Mouse (Mus musculus) liver, embryonic 15.5 days (tissue): ENCODE data around the gene Trim41. TPM values are rescaled to one million over a fixed set of nuclear protein-coding genes. Genes with fewer than 3 reads are reported as not detected.
"Not testable (repeated sequence)": the region's sequence is repeated elsewhere in the genome, so short reads cannot be mapped to it uniquely, and the experiment has no call there.

Source experiments
- ATAC-seq: fragments of 200-750 bp; cut with Nextera tagmentation; 2 replicates; pipeline ENCODE4 v1.8.0; 2017; ENCODE audit warnings: moderate number of reproducible peaks, mild to moderate bottlenecking, moderate library complexity; ENCODE audit not compliant: insufficient read depth
- H3K27ac ChIP-seq: fragments of 300-500 bp; sonication (generic); replicated peaks from 2 replicates; pipeline ENCODE4 v1.5.1; 2015; ENCODE audit warnings: mild to moderate bottlenecking, inconsistent platforms
- H3K27me3 ChIP-seq: fragments of 300-500 bp; sonication (generic); 2 replicates; pipeline ENCODE4 v1.6.1; 2015; ENCODE audit warnings: mild to moderate bottlenecking, inconsistent platforms
- H3K36me3 ChIP-seq: fragments of 300-500 bp; sonication (generic); replicated peaks from 2 replicates; pipeline ENCODE4 v1.6.1; 2015; ENCODE audit warnings: moderate library complexity, mild to moderate bottlenecking, inconsistent platforms
- H3K4me1 ChIP-seq: fragments of 300-500 bp; sonication (generic); replicated peaks from 2 replicates; pipeline ENCODE4 v1.6.1; 2015; ENCODE audit warnings: inconsistent platforms
- H3K4me2 ChIP-seq: fragments of 300-500 bp; sonication (generic); 2 replicates; pipeline ENCODE4 v1.6.1; 2015; ENCODE audit warnings: moderate library complexity, mild to moderate bottlenecking, inconsistent platforms
- H3K4me3 ChIP-seq: fragments of 300-500 bp; sonication (generic); replicated peaks from 2 replicates; pipeline ENCODE4 v1.5.1; 2015; ENCODE audit warnings: mild to moderate bottlenecking, inconsistent platforms
- H3K9ac ChIP-seq: fragments of 300-500 bp; sonication (generic); 2 replicates; pipeline ENCODE4 v1.6.1; 2015; ENCODE audit warnings: moderate library complexity, mild to moderate bottlenecking, inconsistent platforms
- H3K9me3 ChIP-seq: fragments of 300-500 bp; sonication (generic); replicated peaks from 2 replicates; pipeline ENCODE4 v1.6.1; 2016; ENCODE audit warnings: inconsistent platforms
- WGBS: fragments of 180-500 bp; shearing (Covaris S2); methylation state at CpG from one replicate; pipeline ENCODE4 v1.1.7; 2015; ENCODE audit warnings: mixed read lengths; ENCODE audit not compliant: insufficient replicate concordance; 5-methylcytosine and 5-hydroxymethylcytosine counted together
- polyA plus RNA-seq: library from polyadenylated mRNA; unstranded; fragments of >200 nt; fragmentation: Nextera tagmentation; extraction: Ambion mirVana; gene quantifications from 2 replicates; pipeline ENCODE4 v1.2.1, GENCODE M21; 2015

The Trim41 gene
- polyA plus RNA-seq, 1 experiment from 2014 or later, result 2.3 TPM

DNA sequence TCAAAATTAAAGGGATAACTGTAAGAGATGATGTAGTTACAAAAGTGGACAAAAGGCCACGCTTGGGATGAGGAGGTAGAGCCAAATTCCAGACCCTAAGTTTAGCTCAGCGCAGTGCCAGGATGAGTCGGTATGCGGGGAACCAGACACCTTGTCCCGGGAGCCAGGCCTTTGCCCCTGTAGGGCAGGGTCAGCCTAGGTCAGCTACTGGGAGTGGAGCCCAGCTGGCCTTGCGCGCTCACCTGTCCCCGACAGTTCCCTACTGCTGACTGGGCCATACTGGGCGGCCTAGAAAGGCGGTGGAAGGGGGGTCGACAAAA is 19.8 kb upstream of the Trim41 start:
- peaks cover 40% of the 10 kb centered on the region for H3K27me3 ChIP-seq
- no peak overlapping the region for H3K27ac ChIP-seq
- H3K9ac ChIP-seq, result peak overlapping the region; percentile 59; the same call in 1 of the 2 replicates
- peak overlapping the region; percentile 74 for H3K4me3 ChIP-seq
- peaks cover 38% of the 10 kb centered on the region for H3K4me1 ChIP-seq
- H3K9me3 ChIP-seq, result no peaks in the 10 kb centered on the region
- no peak for ATAC-seq
- no peaks in the 10 kb centered on the region for H3K36me3 ChIP-seq
- H3K4me2 ChIP-seq, result peak overlapping the region; percentile 98
- 22% methylated on average over 11 of the region's 11 CpGs for WGBS

DNA sequence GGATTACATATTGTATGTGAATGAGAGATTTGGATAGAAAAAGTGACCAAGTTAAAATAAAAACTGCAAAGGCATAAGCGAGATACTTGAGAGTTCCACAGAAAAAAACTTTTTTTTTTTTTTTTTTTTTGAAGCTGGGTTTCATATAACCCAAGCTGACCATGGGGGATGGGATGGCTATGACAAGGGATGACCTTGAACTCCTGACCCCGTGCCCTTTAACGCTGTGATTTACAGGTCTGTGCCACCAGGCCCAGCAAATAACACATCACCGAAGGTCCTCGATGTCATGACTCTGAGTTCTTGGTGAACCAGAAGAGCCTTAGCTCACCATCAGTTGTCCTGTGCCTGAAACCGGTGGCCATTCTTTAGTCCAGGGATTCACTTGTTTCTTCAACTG is 18.8 kb upstream of the Trim41 start:
- ATAC-seq, result no peak
- WGBS, result 69% methylated on average over 6 of the region's 6 CpGs
- no peak overlapping the region; the same call in 1 of the 2 replicates for H3K4me2 ChIP-seq
- H3K27ac ChIP-seq, result no peak overlapping the region
- no peaks in the 10 kb centered on the region for H3K9me3 ChIP-seq
- peaks cover 40% of the 10 kb centered on the region for H3K27me3 ChIP-seq
- peaks cover 38% of the 10 kb centered on the region for H3K4me1 ChIP-seq
- H3K36me3 ChIP-seq, result no peaks in the 10 kb centered on the region
- H3K9ac ChIP-seq, result no peak overlapping the region
- H3K4me3 ChIP-seq, result no peak overlapping the region

DNA sequence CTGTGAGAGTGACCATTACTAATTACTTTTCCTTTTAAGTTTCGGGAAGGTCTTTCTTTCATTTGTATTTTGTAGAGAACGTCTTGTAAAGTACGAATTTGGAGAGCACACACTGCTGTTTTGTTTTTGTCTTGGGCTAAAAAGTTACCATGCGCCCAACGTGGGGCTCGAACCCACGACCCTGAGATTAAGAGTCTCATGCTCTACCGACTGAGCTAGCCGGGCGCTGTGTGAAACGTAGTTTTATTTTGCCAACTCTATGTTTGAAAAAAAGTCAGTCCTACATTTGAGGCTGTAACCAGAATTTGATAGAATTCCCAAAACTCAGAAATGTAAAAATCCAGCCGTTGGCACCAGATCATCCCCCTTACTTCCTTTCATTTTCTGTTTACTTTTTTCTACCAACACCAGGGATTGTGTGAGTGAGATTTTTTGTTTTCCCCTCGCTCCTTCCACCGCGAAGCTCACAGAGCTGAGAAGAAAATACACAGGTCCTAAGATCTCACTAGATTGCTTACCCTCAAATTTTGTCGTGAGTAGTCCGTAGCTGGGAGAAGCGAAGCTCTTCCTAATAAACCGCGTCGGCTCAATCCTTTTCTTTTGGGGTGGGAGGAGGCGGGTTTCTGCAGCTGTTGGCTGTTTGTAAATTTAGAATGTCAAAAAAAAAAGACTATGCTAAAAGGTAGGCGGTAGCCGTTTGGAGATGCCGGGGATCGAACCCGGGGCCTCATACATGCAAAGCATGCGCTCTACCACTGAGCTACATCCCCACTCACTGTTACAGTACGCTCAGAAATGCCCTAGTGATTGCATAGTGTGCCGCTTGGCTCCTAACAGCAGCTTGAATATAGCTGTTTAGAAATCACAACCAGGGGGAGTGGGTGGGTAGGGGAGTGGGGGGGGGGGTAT is 16.8 kb upstream of the Trim41 start:
- WGBS, result under 1% methylated on average over 30 of the region's 30 CpGs
- peak; percentile 84 for ATAC-seq
- Histone ChIP-seq H3K27ac (peak overlapping the region; percentile 75), H3K4me3 (peak overlapping the region; percentile 65), H3K9ac (peak overlapping the region; percentile 58), H3K4me2 (peak overlapping the region; percentile 73), H3K36me3 (no peaks in the 10 kb centered on the region), H3K9me3 (no peaks in the 10 kb centered on the region), H3K27me3 (peaks cover 36% of the 10 kb centered on the region), H3K4me1 (peaks cover 38% of the 10 kb centered on the region)

DNA sequence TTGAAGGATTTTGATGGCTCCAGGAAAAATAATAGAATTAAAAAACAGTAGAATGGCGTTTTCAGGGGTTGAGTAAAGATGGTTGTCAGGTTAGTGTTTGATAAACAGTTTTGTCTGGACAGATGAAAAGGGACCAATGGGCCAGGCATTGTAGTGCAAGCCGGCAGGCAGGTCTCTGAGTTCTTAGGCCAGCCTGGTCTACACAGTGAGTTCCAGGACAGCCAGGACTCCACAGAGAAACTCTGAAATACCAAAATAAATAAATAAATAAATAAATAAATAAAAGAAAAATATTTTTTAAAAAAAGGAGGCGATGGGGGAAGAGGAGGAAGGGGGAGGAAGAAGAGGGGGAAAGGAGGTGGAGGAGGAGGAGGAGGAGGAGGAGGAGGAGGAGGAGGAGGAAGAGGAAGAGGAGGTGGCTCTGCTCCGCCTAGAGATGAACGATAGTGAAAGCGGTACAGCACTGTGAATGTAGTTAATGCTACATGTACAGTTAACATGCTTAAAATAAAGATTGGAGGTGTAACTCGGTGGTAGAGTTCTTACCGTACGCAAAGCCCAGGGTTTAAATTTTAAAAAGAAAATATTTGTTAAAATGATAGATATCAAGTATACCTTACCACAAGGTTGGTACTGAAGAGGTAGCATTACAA is 16.1 kb upstream of the Trim41 start:
- Histone ChIP-seq H3K27ac (peak overlapping the region; percentile 75), H3K27me3 (peaks cover 30% of the 10 kb centered on the region), H3K4me3 (peak overlapping the region; percentile 65), H3K9ac (no peak overlapping the region; the same call in 1 of the 2 replicates), H3K4me2 (peak overlapping the region; percentile 73), H3K4me1 (peaks cover 33% of the 10 kb centered on the region), H3K36me3 (no peaks in the 10 kb centered on the region), H3K9me3 (no peaks in the 10 kb centered on the region)
- WGBS, result 15% methylated on average over 9 of the region's 9 CpGs
- peak; percentile 56 for ATAC-seq

DNA sequence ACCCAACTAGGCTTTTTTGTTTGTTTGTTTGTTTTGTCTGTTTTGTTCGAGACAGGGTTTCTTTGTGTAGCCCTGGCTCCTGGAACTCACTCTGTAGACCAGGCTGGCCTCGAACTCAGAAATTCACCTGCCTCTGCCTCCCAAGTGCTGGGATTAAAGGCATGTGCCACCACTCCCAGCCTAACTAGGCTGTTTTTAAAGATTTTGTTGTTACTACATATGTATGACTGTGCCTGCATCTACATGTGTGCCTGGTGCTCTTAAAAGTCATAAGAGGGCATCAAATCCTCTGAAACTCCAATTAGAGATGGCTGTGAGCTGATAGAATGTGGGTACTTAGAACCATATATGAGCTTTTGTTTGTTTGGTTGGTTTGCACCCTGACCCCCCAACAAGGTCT is 14.1 kb upstream of the Trim41 start:
- no peak overlapping the region for H3K4me3 ChIP-seq
- peaks cover 26% of the 10 kb centered on the region for H3K4me1 ChIP-seq
- no peak overlapping the region for H3K4me2 ChIP-seq
- peaks cover 28% of the 10 kb centered on the region for H3K27me3 ChIP-seq
- no peaks in the 10 kb centered on the region for H3K9me3 ChIP-seq
- 76% methylated on average over 2 of the region's 2 CpGs for WGBS
- no peak overlapping the region for H3K27ac ChIP-seq
- no peak overlapping the region for H3K9ac ChIP-seq
- ATAC-seq, result no peak
- no peaks in the 10 kb centered on the region for H3K36me3 ChIP-seq

DNA sequence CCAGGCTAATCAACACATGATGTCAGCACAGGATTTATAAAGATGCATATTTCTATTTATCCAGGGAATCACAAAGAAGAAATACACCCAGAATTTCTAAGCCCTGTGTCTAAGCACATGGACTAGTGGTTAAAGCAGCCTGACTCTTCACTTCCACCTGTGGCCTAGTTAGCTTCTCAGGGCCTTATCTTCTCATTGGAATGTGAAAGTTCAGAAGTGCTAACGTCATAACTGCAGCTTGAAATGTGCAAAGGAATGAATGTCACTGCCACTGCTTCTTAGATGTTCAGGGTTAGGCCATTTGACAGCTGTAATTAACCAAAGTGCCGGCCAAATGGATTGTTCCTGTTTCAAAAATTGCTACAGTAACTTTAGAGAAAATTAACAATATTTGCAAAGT is 13.1 kb upstream of the Trim41 start:
- H3K4me3 ChIP-seq, result no peak overlapping the region
- H3K27me3 ChIP-seq, result peaks cover 18% of the 10 kb centered on the region
- no peaks in the 10 kb centered on the region for H3K9me3 ChIP-seq
- no peak for ATAC-seq
- peaks cover 26% of the 10 kb centered on the region for H3K4me1 ChIP-seq
- no peaks in the 10 kb centered on the region for H3K36me3 ChIP-seq
- WGBS, result 49% methylated on average over 2 of the region's 2 CpGs
- no peak overlapping the region for H3K4me2 ChIP-seq
- H3K27ac ChIP-seq, result no peak overlapping the region
- H3K9ac ChIP-seq, result no peak overlapping the region

DNA sequence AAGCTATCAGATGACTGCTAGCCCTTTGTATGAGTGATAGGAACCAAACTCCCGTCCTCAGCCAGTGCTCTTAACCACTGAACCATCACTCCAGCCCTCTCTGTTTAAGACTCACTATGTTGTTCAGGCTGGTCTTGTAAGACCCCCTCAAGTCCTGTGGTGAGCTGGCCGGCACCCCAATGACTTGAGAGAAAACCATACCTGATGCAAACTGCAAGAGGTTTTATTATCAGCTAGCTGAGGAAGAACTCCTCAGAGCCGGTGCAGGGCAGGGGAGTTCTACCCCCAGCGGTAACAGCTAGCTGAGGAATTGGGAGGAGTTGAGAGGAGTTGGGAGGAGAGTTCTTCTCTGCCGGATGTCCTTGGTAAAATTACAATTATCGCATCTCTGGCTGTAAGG is 10.8 kb upstream of the Trim41 start:
- Histone ChIP-seq H3K9me3 (no peaks in the 10 kb centered on the region), H3K4me3 (no peak overlapping the region), H3K9ac (no peak overlapping the region), H3K27ac (no peak overlapping the region), H3K27me3 (peaks cover 37% of the 10 kb centered on the region), H3K36me3 (no peaks in the 10 kb centered on the region), H3K4me2 (no peak overlapping the region), H3K4me1 (peaks cover 32% of the 10 kb centered on the region)
- ATAC-seq, result no peak
- 72% methylated on average over 6 of the region's 6 CpGs for WGBS

DNA sequence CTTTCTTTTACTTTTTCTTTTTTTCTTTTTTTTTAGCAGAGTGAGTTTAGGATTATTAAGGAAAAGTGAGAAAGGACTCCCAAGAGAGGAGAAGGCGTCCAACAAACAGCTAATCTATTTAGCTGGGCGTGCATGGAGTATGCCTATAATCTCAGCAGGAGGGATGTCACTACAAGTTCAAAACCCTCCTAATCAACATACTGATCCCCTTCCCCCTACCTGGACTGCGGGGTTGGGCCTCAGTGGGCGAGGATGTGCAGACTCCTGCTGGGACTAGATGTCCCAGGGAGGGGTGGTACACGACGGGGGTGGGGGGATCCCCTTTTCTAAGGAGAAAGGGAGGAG is 9.6 kb upstream of the Trim41 start:
- 3% methylated on average over 6 of the region's 6 CpGs for WGBS
- H3K4me3 ChIP-seq, result peak overlapping the region; percentile 60
- peaks cover 35% of the 10 kb centered on the region for H3K4me1 ChIP-seq
- no peaks in the 10 kb centered on the region for H3K9me3 ChIP-seq
- peak overlapping the region; percentile 35; the same call in 1 of the 2 replicates for H3K9ac ChIP-seq
- H3K36me3 ChIP-seq, result no peaks in the 10 kb centered on the region
- no peak for ATAC-seq
- peaks cover 43% of the 10 kb centered on the region for H3K27me3 ChIP-seq
- H3K27ac ChIP-seq, result no peak overlapping the region
- peak overlapping the region; percentile 81 for H3K4me2 ChIP-seq

DNA sequence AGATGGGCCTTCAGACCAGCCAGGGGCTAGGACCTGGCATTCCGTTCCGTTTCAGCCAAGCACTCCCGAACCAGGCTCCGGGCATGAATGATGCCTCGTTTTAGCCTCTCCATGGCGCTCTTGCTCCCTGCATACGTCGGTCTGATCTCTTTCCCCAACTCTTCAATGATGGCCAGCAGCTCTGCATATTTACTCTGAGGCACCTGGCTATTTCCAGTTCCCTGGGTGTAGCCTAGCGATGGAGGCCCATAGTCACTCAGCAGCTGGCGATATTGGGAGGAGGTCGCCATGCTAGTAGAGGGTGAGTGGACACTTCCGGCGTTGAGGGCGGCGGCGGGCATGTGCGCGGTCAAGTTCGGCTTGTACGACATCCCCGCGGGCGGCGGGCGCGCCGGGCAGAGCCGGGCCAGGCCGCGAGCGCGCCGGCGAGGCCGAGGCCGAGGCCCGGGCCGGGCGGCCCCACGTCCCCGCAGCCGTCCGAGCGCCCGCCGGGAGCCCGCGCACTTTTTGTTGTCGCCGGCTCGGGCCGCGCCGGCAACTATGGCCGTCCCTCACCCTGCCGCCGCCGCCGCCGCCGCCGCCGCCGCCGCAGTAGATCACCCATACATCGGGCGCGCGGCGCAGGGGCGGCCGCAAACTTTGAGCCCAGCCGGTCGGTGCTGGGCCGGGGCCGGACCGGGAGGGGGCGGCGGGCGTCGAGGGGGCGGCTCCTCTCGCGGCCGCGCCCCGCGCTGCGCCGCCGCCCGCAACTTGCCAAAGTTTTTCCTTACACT is 9.0 kb upstream of the Trim41 start, which contains the start of the genes Trim7 and Gm12184:
Trim7 (plus strand) TSS at position 162 of the 773 bp plus-strand sequence.
Gm12184 (minus strand) TSS at position 677 of the 773 bp plus-strand sequence.
- H3K36me3 ChIP-seq, H3K9me3 ChIP-seq, H3K27ac ChIP-seq: not testable (repeated sequence)
- H3K27me3 ChIP-seq, result peaks cover 43% of the 10 kb centered on the region
- under 1% methylated on average over 35 of the region's 92 CpGs for WGBS
- ATAC-seq, result peak; percentile 73
- peak within 1 kb of the TSS; percentile 35; the same call in 1 of the 2 replicates for H3K9ac ChIP-seq
- H3K4me2 ChIP-seq, result peak within 1 kb of the TSS; percentile 83
- H3K4me3 ChIP-seq, result peak within 1 kb of the TSS; percentile 60
- H3K4me1 ChIP-seq, result peaks cover 35% of the 10 kb centered on the region

DNA sequence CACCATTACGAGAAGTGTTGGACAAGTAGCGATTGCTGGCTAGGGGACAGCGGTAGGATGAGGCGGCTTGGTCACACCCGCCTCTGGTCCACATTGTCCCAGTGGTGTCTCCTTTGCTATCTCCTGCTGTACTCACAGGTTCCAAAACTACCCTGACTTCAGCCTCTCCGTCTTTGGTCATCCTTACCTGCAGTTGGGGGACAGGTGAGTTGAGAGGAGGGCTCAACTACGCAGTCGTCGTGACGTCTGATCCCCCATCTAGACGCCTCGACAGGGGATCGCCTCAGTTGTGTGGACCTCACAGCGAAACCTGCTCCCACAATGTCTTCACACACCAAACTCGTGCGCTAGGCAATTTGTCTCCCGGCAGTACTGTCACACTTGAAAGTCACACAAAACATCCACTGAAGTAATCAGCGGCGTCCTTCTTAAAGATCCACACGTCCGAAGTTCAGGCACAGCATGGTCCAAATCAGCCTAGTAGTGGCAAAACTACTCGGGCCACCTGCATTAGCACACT is 7.2 kb upstream of the Trim41 start:
- 5% methylated on average over 22 of the region's 22 CpGs for WGBS
- H3K9ac ChIP-seq, result peak overlapping the region; percentile 27; the same call in 1 of the 2 replicates
- ATAC-seq, result no peak
- peaks cover 43% of the 10 kb centered on the region for H3K27me3 ChIP-seq
- no peaks in the 10 kb centered on the region for H3K36me3 ChIP-seq
- H3K9me3 ChIP-seq, result no peaks in the 10 kb centered on the region
- peaks cover 39% of the 10 kb centered on the region for H3K4me1 ChIP-seq
- H3K4me2 ChIP-seq, result peak overlapping the region; percentile 83
- no peak overlapping the region for H3K27ac ChIP-seq
- H3K4me3 ChIP-seq, result peak overlapping the region; percentile 55
